Mouse (Mus musculus) naive thymus-derived CD4-positive, alpha-beta T cell, adult 5 months (primary cell): Measurements from ENCODE around the gene Glul. TPM values are rescaled to one million over a fixed set of nuclear protein-coding genes. Genes with fewer than 3 reads are reported as not detected.

Experiments
- polyA plus RNA-seq: library from polyadenylated mRNA; unstranded; fragments of 100-300 nt; shearing (Covaris generic); gene quantifications from one replicate; pipeline ENCODE4 v1.2.1, GENCODE M21; 2017

Glul gene
- 44.9 TPM for polyA plus RNA-seq

DNA sequence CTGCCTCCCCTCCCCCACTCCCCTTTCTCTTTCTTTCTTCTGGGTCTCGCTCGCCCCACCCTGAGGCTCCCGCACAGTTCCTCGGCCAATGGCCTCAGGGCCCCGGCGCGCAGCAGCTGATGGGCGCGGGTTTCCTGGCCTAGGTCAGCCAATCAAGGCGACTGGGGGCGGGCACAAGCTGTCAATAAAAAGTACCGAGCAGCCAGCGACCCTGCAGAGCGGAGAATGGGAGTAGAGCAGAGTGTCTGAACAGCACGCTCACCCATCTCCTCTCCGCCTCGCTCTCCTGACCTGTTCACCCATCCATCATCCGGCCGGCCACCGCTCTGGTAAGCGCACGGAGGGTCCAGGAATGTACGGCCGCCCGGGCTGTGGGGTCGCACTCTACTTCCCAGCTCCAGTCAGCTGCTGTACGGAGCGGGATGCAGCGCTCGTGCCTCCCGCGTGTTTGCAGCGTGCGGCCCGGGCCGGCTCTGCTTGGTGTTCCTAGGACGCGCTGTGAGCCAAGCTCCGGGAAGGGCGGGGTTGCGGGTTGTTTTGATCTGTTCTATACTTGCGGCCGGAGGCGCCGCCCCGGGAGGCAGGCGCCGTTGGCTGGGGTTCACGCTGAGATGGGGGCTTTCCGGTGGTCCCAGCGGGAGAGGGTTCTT is at the start of gene Glul, which contains the start of gene Teddm2:
Glul (plus strand) TSS at position 214 of the 650 bp plus-strand sequence.
Teddm2 (minus strand) TSS at position 498 of the 650 bp plus-strand sequence.

DNA sequence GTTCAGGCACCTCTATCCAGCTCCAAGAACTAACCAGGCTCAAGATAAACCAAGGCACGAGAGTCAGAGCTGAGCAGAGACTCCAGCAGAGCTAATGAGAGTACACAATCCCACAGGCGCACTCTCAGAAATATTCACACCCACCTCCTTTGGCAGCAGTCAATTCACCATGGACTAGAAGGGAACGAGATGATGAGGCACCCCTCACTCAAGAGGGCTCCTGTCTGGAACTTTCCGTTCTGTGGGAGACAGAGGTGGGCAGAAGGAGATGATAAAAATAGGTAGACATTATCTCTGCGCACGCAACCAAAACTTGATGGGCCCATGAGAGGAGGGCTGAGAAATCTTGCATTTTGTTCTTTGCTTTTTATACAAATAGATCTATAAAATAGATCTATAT is 25.7 kb upstream of the Glul start, which contains the start of gene Teddm1b:
Teddm1b (plus strand) TSS at position 301 of the 400 bp plus-strand sequence.

DNA sequence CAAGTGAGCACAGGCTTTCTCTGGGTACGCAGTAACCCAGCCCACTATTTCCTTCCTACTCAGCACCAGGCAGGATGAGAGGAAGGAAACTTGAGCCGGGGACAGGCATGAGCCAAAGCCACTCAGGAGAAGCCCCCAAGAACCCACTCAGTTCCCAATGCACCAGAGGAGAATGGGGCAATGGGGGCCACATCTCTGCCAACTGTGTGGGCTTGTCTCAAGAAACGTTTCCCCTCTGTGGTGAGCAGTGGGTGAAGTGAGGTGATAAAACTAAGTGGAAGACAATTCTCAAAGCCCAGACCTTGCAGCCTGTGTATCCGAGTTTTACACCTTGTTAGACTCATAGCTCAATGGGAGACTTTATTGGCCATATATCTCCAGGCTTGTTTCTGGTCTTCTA is 8.3 kb upstream of the Glul start, which contains the start of gene Teddm1a:
Teddm1a (plus strand) TSS at position 301 of the 400 bp plus-strand sequence.

Other genes starting within 250 kb of the Glul start
- gene Rgs8, start 246.9 kb upstream of the Glul start, polyA plus RNA-seq, result not detected
- gene Rgs16, start 159.6 kb upstream of the Glul start, polyA plus RNA-seq, result 2.2 TPM
- 18.0 TPM for gene Rnasel, start 150.5 kb upstream of the Glul start, polyA plus RNA-seq
- gene Rgsl1, start 55.8 kb upstream of the Glul start, polyA plus RNA-seq, result not detected
- gene Teddm1b, start 25.6 kb upstream of the Glul start, polyA plus RNA-seq, result not detected
- gene Teddm1a, start 8.2 kb upstream of the Glul start, polyA plus RNA-seq, result not detected
- 0.35 TPM for gene Teddm2, start 284 bp downstream of the Glul start, polyA plus RNA-seq